Mouse (Mus musculus): ENCODE measurements around the gene Kxd1.

Kxd1 gene

GRCm38 (mm10) chr8:70546412-70546811 is 18.7 kb upstream of the Kxd1 start:
- DNase-seq = no peak

- DNase-seq = no peak
Observed at GRCm38 (mm10) chr8:70544200-70544687, 16.5 kb upstream of the Kxd1 start.

DNA sequence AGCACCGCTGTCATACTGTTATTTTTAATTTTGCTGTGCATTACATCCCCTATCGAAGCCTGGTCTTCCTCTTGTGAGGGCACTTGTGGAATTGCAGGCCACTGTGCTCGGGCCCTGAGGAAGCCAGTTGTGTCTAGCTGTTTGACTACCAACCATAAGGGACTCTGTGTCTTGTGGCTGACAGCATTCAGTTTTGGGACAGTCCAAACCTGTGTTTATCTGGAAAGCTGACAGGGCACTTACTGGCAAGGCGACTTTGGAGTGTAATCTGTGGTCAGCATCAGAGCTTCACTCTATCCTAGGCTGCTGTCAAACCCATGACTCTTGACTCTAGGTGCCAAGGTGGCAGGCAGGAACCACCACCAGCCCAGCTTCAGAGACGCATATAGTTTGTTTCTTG is 13.3 kb upstream of the Kxd1 start:
- no peak for DNase-seq

DNA sequence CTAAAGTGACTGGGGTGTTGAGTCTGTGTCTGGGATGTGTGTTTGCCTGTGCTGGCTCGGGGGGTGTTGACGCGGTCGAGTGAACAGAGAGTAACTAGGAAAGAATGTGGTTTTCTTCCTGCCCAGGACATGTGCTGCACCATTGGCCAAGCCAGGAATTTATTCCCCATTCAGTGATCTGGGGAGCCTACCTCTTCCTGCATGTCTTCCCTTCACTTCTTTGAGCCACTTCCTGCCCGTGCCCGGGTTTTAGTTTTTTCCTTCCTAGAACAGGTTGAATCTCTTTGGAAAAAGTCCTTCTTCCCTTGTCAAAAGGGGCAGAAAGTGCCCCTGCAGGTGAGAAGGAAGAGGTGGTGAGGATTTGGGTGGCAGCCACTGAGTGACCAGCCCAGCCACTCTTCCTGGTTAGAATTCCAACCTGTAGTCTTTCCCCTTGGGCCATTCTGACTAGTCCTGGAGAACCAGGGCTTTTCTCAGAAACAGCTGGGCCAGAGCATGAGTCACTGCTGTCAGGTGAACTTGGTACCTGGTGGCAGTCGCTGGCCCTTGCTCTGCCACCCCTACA is 12.8 kb upstream of the Kxd1 start:
- DNase-seq = no peak

- DNase-seq = no peak
Observed at GRCm38 (mm10) chr8:70540013-70540506, 12.3 kb upstream of the Kxd1 start.

- peak; percentile 99 for DNase-seq
Observed at GRCm38 (mm10) chr8:70539077-70539813, 11.5 kb upstream of the Kxd1 start, which contains the start of gene Ell. Gene Ell (plus strand): TSS chr8:70539457.

- peak; percentile 100 for DNase-seq
Observed at GRCm38 (mm10) chr8:70538633-70539076, 10.9 kb upstream of the Kxd1 start.

- DNase-seq = peak; percentile 42
Observed at GRCm38 (mm10) chr8:70538024-70538579, 10.3 kb upstream of the Kxd1 start.

DNA sequence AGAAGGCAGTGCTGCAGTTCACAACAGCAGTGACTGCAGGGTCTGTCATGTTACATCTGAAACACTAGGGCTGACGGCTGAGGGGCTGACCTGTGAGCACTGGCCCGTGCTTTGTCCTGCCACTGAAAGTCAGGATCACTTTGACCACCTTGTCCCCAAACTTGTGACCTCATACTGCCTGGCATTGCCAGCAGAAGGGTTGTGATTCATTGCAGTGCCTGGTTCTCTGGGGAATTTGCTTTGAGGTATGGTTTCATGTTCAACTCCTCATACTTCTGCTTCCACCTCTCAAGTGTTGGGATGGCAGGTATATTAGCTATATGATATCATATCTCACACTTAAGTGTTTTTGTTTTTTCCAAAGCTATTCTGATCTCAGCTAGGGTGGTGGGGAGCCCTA is 7.9 kb upstream of the Kxd1 start:
- DNase-seq = no peak

- no peak for DNase-seq
Observed at GRCm38 (mm10) chr8:70535221-70535620, 7.5 kb upstream of the Kxd1 start.

GRCm38 (mm10) chr8:70534281-70534680 is 6.5 kb upstream of the Kxd1 start:
- no peak for DNase-seq

GRCm38 (mm10) chr8:70530314-70530713 is 2.6 kb upstream of the Kxd1 start:
- DNase-seq = no peak

- no peak for DNase-seq
Observed at GRCm38 (mm10) chr8:70529741-70530161, 2.0 kb upstream of the Kxd1 start.

DNA sequence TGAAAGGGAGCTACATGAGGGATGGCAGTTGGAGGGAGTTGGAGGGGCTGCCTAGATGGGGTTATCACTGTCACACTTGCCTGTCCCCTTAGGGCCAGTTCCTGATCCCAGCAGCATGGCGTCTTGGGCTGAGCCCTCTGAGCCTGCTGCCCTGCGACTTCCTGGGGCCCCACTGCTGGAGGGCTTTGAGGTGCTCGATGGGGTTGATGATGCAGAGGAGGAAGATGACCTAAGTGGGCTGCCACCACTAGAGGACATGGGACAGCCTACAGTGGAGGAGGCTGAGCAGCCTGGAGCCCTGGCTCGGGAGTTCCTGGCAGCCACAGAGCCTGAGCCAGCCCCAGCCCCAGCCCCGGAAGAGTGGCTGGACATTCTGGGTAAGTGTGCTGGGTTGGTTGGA is 1.5 kb upstream of the Kxd1 start:
- DNase-seq = no peak

DNA sequence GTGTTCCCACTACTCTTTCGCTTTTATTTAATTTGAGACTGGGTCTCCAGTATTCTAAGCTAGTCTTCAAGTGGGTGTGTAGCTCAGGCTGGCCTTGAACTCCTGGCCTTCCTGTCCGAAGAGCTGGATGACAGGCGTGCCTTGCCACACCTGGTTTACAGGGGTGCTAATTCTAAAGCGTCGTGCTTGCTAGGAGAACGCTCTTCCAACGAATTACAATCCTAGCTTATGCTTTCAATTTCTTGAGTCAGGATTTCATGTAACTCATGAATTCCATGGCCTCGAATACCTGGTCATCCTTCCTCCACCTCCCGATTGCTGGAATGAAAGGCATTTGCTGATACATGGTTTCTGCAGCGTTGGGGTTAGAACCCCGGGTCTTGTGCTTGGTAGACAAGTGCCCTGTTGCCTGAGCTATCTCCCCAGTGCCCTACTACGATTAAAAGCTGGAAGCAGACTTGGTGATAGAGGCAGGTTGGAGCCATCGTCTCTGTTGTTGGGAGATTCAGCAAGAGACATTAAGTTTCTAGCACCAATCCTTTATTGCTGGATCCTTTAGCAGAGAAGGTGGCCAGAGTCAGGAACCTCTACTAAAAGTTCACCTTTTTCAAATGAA is 534 bp upstream of the Kxd1 start:
- DNase-seq = no peak

- DNase-seq = no peak
Observed at GRCm38 (mm10) chr8:70527111-70527511, 645 bp downstream of the Kxd1 start.

GRCm38 (mm10) chr8:70522592-70523403 is 5.0 kb downstream of the Kxd1 start:
- DNase-seq = peak; percentile 95

GRCm38 (mm10) chr8:70519606-70520005 is 8.2 kb downstream of the Kxd1 start:
- DNase-seq = no peak

DNA sequence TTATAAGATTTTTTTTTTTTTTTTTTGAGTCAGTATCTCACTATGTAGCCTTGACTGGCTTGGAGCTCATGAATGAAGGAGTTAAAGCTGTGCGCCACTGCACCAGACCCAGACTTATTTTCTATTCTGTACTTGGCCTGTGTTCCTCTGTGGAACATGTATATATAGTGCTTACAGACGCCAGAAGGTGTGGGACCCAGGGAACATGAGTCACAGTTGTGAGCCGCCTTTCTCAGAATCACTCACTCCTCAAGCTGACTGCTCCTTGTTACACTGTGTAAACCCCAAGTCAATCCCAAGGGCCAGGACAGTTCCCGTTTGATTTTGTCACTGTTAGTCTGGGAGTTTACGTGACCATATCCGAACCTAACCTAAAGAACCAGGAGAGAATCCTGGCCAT is 8.7 kb downstream of the Kxd1 start:
- no peak for DNase-seq

- no peak for DNase-seq
Observed at GRCm38 (mm10) chr8:70517940-70518643, 9.7 kb downstream of the Kxd1 start.

- no peak for DNase-seq
Observed at GRCm38 (mm10) chr8:70513441-70513840, 14.3 kb downstream of the Kxd1 start.

Data from right cerebral cortex, postnatal 14 days (tissue).